Mouse (Mus musculus): ENCODE measurements at regions not wholly inside any gene's neighbourhood (a gene's known extent, or its start where the extent isn't known, plus 50 kb on each side); places are given as distances from the start of the nearest gene placed in this dataset.

GRCm38 (mm10) chr11:8293322-8294014, 370.9 kb downstream of the Tns3 start:
- Histone ChIP-seq H3K4me3 (ENCODE audit: extremely low read depth, insufficient read depth, insufficient read length) (no peak overlapping the region), H3K27me3 (ENCODE audit: control insufficient read depth, insufficient read depth, low read length) (no peaks in the 10 kb centered on the region), H3K27ac (ENCODE audit: insufficient read depth, low read length) (no peak overlapping the region), H3K4me1 (ENCODE audit: control insufficient read depth, insufficient read depth, insufficient read length) (no peaks in the 10 kb centered on the region), H3K36me3 (ENCODE audit: control insufficient read depth, insufficient read depth, low read length) (no peaks in the 10 kb centered on the region)
- TF ChIP-seq CTCF (IDR thresholded peaks at IDR 0.05; ENCODE audit: extremely low read depth, insufficient read depth, insufficient read length, insufficient replicate concordance) (no peak), POLR2A (IDR thresholded peaks at IDR 0.05; ENCODE audit: low read depth, low read length) (no peak)
- 79% methylated on average over 6 of the region's 6 CpGs for WGBS
- DNase-seq (ENCODE audit: low read depth in 1 of 2, low spot score in 2 of 2) = no peak

DNA sequence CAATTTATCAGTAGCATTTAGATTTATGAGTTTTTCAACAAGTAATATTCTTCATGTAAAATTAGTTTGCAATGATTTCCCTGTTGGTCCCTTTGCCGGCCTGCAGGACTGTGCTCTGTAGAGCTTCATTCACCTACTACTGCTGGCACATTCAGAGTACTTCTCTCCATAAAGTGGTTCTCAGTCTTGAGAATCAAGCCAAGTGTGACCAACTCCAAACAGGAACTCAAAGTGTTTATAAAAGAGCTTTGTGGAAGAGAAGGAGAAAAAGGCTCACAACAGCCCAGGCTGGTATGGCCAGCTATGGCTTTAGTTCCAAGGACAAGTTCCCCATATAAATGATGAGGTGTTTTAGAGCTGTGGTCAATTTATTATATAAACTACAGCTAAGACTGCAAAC, 379.1 kb downstream of the Tns3 start:
- Histone ChIP-seq H3K36me3 (ENCODE audit: control insufficient read depth, insufficient read depth, low read length) (no peaks in the 10 kb centered on the region), H3K4me1 (ENCODE audit: control insufficient read depth, insufficient read depth, insufficient read length) (no peaks in the 10 kb centered on the region), H3K4me3 (ENCODE audit: extremely low read depth, insufficient read depth, insufficient read length) (no peak overlapping the region), H3K27ac (ENCODE audit: insufficient read depth, low read length) (no peak overlapping the region), H3K27me3 (ENCODE audit: control insufficient read depth, insufficient read depth, low read length) (no peaks in the 10 kb centered on the region)
- 91% methylated on average over 1 of the region's 1 CpGs for WGBS
- no peak for DNase-seq (ENCODE audit: low read depth in 1 of 2, low spot score in 2 of 2)
- no peak for TF ChIP-seq CTCF (IDR thresholded peaks at IDR 0.05; ENCODE audit: extremely low read depth, insufficient read depth, insufficient read length, insufficient replicate concordance)
- TF ChIP-seq POLR2A (IDR thresholded peaks at IDR 0.05; ENCODE audit: low read depth, low read length) = no peak

DNA sequence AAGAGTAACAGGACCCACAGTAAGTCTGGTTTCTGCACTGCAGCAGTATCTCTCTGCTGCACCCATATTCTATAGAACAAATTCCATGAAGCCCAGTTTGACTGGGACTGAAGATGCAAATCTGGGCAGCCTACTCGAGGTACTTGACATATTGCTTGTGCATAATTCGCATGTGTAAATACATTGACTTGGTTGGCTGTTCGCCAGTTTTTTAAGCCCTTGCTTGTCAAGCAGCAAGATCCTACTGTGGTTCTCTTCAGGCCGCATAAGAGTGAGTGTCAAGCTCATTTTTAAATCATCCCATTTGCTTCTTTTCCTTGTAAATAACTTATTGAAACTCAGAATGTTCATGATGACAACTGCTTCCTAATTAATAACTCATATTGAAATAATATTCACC, 389.1 kb downstream of the Tns3 start:
- Histone ChIP-seq H3K27ac (ENCODE audit: insufficient read depth, low read length) (no peak overlapping the region), H3K27me3 (ENCODE audit: control insufficient read depth, insufficient read depth, low read length) (no peaks in the 10 kb centered on the region), H3K4me3 (ENCODE audit: extremely low read depth, insufficient read depth, insufficient read length) (no peak overlapping the region), H3K4me1 (ENCODE audit: control insufficient read depth, insufficient read depth, insufficient read length) (no peaks in the 10 kb centered on the region), H3K36me3 (ENCODE audit: control insufficient read depth, insufficient read depth, low read length) (no peaks in the 10 kb centered on the region)
- no peak for DNase-seq (ENCODE audit: low read depth in 1 of 2, low spot score in 2 of 2)
- no peak for TF ChIP-seq CTCF (IDR thresholded peaks at IDR 0.05; ENCODE audit: extremely low read depth, insufficient read depth, insufficient read length, insufficient replicate concordance)
- no peak for TF ChIP-seq POLR2A (IDR thresholded peaks at IDR 0.05; ENCODE audit: low read depth, low read length)
- 73% methylated on average over 4 of the region's 4 CpGs for WGBS

DNA sequence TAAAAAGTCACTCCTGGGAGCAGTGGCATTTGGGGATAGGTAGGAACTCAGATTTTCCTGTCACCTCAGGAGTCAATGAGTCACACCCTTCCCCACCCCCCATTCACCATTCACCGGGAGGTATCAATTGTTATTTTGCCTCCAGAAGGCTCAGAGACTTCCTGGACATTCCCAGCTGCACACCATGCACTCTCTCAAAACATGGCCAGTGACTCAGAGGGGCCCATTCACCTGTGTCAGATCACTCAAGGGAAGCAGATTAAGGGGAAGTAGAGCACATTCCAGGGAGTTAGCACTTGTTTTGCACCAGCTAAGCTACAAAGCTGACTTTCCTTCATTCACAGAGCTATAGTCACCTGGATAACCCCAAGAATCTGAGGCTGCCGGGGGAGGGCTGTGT, 395.2 kb downstream of the Tns3 start:
- Histone ChIP-seq H3K27me3 (ENCODE audit: control insufficient read depth, insufficient read depth, low read length) (no peaks in the 10 kb centered on the region), H3K4me1 (ENCODE audit: control insufficient read depth, insufficient read depth, insufficient read length) (no peaks in the 10 kb centered on the region), H3K36me3 (ENCODE audit: control insufficient read depth, insufficient read depth, low read length) (no peaks in the 10 kb centered on the region), H3K4me3 (ENCODE audit: extremely low read depth, insufficient read depth, insufficient read length) (no peak overlapping the region), H3K27ac (ENCODE audit: insufficient read depth, low read length) (no peak overlapping the region)
- no peak for DNase-seq (ENCODE audit: low read depth in 1 of 2, low spot score in 2 of 2)
- TF ChIP-seq CTCF (IDR thresholded peaks at IDR 0.05; ENCODE audit: extremely low read depth, insufficient read depth, insufficient read length, insufficient replicate concordance) (no peak), POLR2A (IDR thresholded peaks at IDR 0.05; ENCODE audit: low read depth, low read length) (no peak)
- 45% methylated on average over 2 of the region's 2 CpGs for WGBS

- H3K4me1 ChIP-seq (ENCODE audit: control insufficient read depth, insufficient read depth, insufficient read length) = no peaks in the 10 kb centered on the region
- no peaks in the 10 kb centered on the region for H3K27me3 ChIP-seq (ENCODE audit: control insufficient read depth, insufficient read depth, low read length)
- no peak overlapping the region for H3K4me3 ChIP-seq (ENCODE audit: extremely low read depth, insufficient read depth, insufficient read length)
- TF ChIP-seq POLR2A (IDR thresholded peaks at IDR 0.05; ENCODE audit: low read depth, low read length) = no peak
- TF ChIP-seq CTCF (IDR thresholded peaks at IDR 0.05; ENCODE audit: extremely low read depth, insufficient read depth, insufficient read length, insufficient replicate concordance) = no peak
- no peak for DNase-seq (ENCODE audit: low read depth in 1 of 2, low spot score in 2 of 2)
- whole genome bisulfite sequencing = 66% methylated on average over 2 of the region's 2 CpGs
- H3K27ac ChIP-seq (ENCODE audit: insufficient read depth, low read length) = no peak overlapping the region
- no peaks in the 10 kb centered on the region for H3K36me3 ChIP-seq (ENCODE audit: control insufficient read depth, insufficient read depth, low read length)
Measured at GRCm38 (mm10) chr11:8254036-8254435, 410.3 kb downstream of the Tns3 start.

DNA sequence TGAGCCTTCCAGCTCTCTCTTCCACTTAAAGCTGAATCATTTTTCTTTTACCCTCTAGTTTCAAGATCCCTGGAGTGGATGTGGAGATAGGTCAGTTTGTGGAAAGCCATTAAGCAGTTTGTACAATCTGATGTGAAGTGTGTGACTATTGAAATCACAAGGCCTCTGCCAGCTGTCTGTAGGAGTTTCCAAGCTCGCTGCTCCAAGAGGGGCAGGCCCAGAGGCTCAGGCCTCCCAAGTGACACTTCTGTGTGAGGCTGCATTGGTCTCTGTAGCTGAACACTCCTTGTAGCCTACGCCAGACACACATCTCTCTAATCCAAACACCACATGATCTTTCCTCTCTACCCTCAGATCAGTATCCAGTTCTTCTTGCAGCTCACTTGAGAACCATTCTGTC, 413.0 kb downstream of the Tns3 start:
- no peak overlapping the region for H3K4me3 ChIP-seq (ENCODE audit: extremely low read depth, insufficient read depth, insufficient read length)
- no peaks in the 10 kb centered on the region for H3K27me3 ChIP-seq (ENCODE audit: control insufficient read depth, insufficient read depth, low read length)
- WGBS = 75% methylated on average over 2 of the region's 2 CpGs
- no peak for DNase-seq (ENCODE audit: low read depth in 1 of 2, low spot score in 2 of 2)
- TF ChIP-seq CTCF (IDR thresholded peaks at IDR 0.05; ENCODE audit: extremely low read depth, insufficient read depth, insufficient read length, insufficient replicate concordance) = no peak
- no peak for TF ChIP-seq POLR2A (IDR thresholded peaks at IDR 0.05; ENCODE audit: low read depth, low read length)
- H3K27ac ChIP-seq (ENCODE audit: insufficient read depth, low read length) = no peak overlapping the region
- no peaks in the 10 kb centered on the region for H3K4me1 ChIP-seq (ENCODE audit: control insufficient read depth, insufficient read depth, insufficient read length)
- no peaks in the 10 kb centered on the region for H3K36me3 ChIP-seq (ENCODE audit: control insufficient read depth, insufficient read depth, low read length)

GRCm38 (mm10) chr11:8249468-8249867, 414.9 kb downstream of the Tns3 start:
- no peak for TF ChIP-seq CTCF (IDR thresholded peaks at IDR 0.05; ENCODE audit: extremely low read depth, insufficient read depth, insufficient read length, insufficient replicate concordance)
- no peak for TF ChIP-seq POLR2A (IDR thresholded peaks at IDR 0.05; ENCODE audit: low read depth, low read length)
- no peaks in the 10 kb centered on the region for H3K36me3 ChIP-seq (ENCODE audit: control insufficient read depth, insufficient read depth, low read length)
- no peak for DNase-seq (ENCODE audit: low read depth in 1 of 2, low spot score in 2 of 2)
- no peaks in the 10 kb centered on the region for H3K4me1 ChIP-seq (ENCODE audit: control insufficient read depth, insufficient read depth, insufficient read length)
- no peak overlapping the region for H3K27ac ChIP-seq (ENCODE audit: insufficient read depth, low read length)
- no peak overlapping the region for H3K4me3 ChIP-seq (ENCODE audit: extremely low read depth, insufficient read depth, insufficient read length)
- H3K27me3 ChIP-seq (ENCODE audit: control insufficient read depth, insufficient read depth, low read length) = no peaks in the 10 kb centered on the region
- WGBS = 34% methylated on average over 8 of the region's 8 CpGs

Measured in spleen, adult 2 months (tissue).